Mouse (Mus musculus) embryonic stem cell, embryonic (primary cell): ENCODE results near the gene Padi4.

ENCODE experiments used
- CTCF ChIA-PET, 4 experiments: fragments of 300-600 bp in 2 of 4; fragments of 350-600 bp in 2 of 4; sonication (Branson Sonifier 250); formaldehyde crosslinking; loops; one replicate each; lab custom pipeline; 2022; ENCODE audit warnings: inconsistent platforms in 2 of 4; lab: Charles Lee
- POLR2A ChIA-PET, 4 experiments: fragments of 300-600 bp in 2 of 4; fragments of 350-600 bp in 2 of 4; sonication (Branson Sonifier 250); formaldehyde crosslinking; loops; one replicate each; lab custom pipeline; 2022; ENCODE audit warnings: antibody characterized with exemption in 4 of 4, inconsistent platforms in 1 of 4; lab: Charles Lee

Padi4 gene

DNA sequence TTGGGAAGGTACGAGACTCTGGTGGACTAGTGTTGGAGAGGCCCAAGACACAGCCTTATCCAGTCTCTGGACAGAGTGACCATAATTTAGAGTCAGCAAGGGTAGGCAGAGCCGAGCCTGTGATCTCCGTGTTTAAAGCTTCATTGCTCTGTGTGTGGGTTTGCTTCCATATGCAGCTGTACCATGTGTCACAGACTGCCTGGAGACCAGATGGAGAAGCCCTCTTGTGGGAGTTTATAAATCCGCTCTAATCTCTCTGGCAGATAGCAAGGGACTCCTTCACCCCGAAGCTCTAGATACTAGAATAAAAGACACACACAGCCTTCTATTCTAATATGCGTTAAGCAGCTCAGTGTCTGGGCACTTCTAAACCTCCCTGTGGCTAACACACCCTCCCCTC lies 49.3 kb downstream of the Padi4 start:
- ChIA-PET CTCF (interaction anchor here (0.6 to 2.3 kb wide), 24 partner anchors 8 to 415 kb away, joined by 3 to 27 read pairs (median 4); partner anchors contain the start of gene Padi6 (in 2 of the 4)), POLR2A (interaction anchor here in 3 of 4 experiments (0.9 to 17.6 kb wide), 12 partner anchors 8 to 50 kb away, joined by 3 to 362 read pairs (median 4); partner anchors contain the start of gene Padi6 (in 1 of the 3))

DNA sequence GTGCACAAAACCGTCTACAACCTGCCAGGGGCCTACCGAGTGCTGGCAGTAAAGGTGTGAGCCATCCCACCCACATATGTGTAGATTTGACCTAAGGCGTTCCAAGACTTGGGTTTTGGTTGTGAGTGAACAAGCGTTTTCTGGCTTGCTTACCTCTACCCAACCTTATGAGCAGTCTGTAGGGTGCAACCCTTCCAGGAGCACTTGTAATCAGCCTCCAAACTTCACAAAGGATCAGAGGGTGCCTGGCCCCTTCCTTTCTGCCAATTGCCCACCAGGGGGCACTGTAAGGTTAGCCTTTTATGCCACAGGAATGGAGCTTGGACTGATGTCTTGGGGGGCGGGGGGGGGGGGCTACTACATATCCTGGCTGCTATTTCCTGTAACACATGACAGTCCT lies 50.2 kb downstream of the Padi4 start:
- POLR2A ChIA-PET: interaction anchor here (0.6 to 17.6 kb wide), 24 partner anchors 9 to 1048 kb away, joined by 3 to 362 read pairs (median 4); partner anchors contain the start of gene Padi6 (in 1 of the 4)
- CTCF ChIA-PET: interaction anchor here (0.5 to 2.3 kb wide), 43 partner anchors 9 to 1616 kb away, joined by 3 to 27 read pairs (median 4); partner anchors contain the start of gene Padi6 (in 2 of the 4)

DNA sequence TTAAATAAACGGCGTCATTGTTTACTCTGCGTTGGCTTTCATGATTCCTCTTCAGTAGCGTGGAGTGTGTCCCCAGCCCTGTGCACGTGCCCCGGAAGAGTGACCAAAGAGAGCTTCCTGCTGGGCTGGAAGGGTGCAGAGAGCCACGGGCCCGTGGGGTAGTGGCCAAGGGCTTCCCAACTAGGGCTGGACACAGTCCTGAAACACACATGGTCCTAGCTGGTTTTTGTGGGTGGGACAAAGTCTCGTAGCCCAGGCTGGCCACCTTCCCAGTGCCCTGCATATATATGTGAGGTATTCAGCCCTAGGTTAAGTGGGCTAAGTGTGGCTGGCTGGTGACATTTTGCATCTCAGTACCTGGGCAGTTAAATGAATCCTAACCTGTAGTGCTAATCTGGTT lies 50.8 kb downstream of the Padi4 start:
- CTCF ChIA-PET: interaction anchor here (0.6 to 2.3 kb wide), 11 partner anchors 9 to 225 kb away, joined by 3 to 27 read pairs (median 4); no protein-coding TSS in a partner anchor
- POLR2A ChIA-PET: interaction anchor here in 3 of 4 experiments (0.5 to 17.6 kb wide), 14 partner anchors 8 to 319 kb away, joined by 3 to 362 read pairs (median 3); no protein-coding TSS in a partner anchor

DNA sequence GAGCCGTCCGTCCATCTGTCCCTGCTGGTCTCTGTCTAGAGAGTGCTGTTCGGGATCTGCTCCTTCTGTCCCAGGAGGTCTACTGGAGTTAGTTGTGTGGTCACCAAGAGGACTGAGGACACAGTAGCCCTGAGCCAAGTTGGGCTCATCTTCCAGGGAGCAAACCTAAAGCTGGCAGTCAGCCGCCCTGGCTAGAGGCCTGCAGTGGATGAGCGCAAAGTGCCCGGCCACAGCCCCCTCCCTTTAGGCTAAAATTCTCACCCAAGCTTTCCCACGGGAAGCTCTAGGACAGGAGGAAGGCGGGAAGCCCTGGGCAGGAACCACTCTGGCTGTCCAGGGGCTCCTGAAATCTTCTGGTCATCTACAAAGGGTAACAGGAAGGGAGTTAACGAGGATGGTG lies 51.3 kb downstream of the Padi4 start:
- CTCF ChIA-PET: interaction anchor here in 3 of 4 experiments (0.9 to 1.7 kb wide), 4 partner anchors 9 to 10 kb away, joined by 3 to 15 read pairs (median 4); no protein-coding TSS in a partner anchor

DNA sequence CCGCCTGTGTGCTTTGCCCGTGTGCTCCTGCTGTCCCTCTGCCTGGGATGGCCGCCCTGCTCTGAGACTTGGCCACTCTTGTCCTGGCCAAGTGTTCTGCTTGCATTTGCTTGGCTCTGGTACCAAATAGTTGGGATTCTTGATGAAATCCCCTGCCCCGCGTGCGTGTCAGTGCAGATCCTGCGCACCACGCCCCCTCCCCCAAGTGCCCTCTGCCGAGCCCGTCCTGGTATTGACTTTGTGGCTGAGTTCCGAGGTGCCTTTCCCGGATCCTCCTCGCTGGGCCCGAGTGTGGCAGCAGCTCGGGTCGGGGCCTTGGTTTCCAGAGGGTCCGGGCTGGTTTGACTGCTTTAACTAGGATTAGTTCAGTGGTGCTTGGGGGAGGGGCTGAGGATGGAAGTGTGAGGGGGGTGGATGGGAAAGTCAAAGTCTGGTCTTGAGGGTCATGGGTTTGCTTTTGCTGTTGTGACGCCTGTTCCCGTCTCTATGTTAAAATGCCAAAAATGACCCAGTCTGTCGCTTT lies 52.0 kb downstream of the Padi4 start:
- POLR2A ChIA-PET: interaction anchor here in 2 of 4 experiments (0.8 to 17.6 kb wide), 6 partner anchors 9 to 22 kb away, joined by 3 to 362 read pairs (median 4); partner anchors contain the start of gene Rcc2 (in 1 of the 2)
- CTCF ChIA-PET: interaction anchor here in 2 of 4 experiments (1.2 to 1.3 kb wide), 2 partner anchors 11 to 42 kb away, joined by 3 to 4 read pairs; no protein-coding TSS in a partner anchor

More for the DNA sequence above, 51.3 kb downstream of the Padi4 start:
- POLR2A ChIA-PET: interaction anchor here in 3 of 4 experiments (0.7 to 17.6 kb wide), 8 partner anchors 8 to 144 kb away, joined by 3 to 362 read pairs (median 3); no protein-coding TSS in a partner anchor

GRCm38 (mm10) chr4:140720091-140720490 lies 53.9 kb downstream of the Padi4 start:
- CTCF ChIA-PET: interaction anchor here in 1 of 4 experiments (1.6 kb wide), 1 partner anchor 11 kb away, joined by 5 read pairs; no protein-coding TSS in a partner anchor

DNA sequence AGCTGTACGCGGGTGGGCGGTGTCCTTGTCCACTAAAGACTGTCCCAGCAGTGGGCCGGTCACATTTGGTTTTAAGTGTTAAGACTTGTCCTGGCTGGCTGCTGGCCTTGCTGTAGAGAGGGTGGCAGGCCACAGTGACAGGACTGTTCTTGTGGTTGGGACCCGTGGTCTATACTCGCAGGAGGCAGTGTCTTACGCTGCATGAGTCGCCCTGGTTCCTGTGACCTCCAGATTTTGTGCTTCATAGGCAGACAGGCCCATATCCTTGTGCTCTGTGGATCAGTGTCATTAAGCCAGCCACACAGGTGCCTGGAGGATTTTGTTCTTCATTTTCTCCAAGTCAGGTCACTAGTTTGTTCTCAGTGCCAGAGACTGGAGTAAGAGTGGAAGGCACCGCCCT lies 55.6 kb downstream of the Padi4 start:
- ChIA-PET POLR2A (interaction anchor here (0.6 to 17.6 kb wide), 15 partner anchors 8 to 239 kb away, joined by 3 to 362 read pairs (median 3); no protein-coding TSS in a partner anchor), CTCF (interaction anchor here (0.5 to 1.4 kb wide), 8 partner anchors 11 to 282 kb away, joined by 3 to 15 read pairs (median 4); no protein-coding TSS in a partner anchor)

More at GRCm38 (mm10) chr4:140720091-140720490, 53.9 kb downstream of the Padi4 start:
- POLR2A ChIA-PET: interaction anchor here in 3 of 4 experiments (0.7 to 17.6 kb wide), 6 partner anchors 10 to 71 kb away, joined by 3 to 362 read pairs (median 4); partner anchors contain the start of gene Rcc2 (in 1 of the 3)

DNA sequence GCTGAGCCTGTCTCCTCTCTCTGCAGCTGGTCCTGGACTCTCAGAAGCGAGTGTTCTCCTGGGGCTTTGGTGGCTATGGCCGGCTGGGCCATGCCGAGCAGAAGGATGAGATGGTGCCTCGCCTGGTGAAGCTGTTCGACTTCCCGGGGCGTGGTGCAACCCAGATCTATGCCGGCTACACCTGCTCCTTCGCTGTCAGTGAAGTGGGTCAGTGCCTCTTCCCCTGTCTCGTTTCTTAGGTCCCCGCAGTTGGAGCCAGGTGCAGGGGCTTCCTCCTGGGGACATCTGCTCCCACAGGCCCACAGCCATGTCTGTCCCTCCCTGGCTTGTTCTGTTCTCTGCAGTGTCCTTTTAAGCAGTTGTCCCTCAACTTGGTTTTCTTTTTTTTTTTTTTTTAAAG lies 57.0 kb downstream of the Padi4 start:
- ChIA-PET POLR2A (interaction anchor here in 3 of 4 experiments (0.6 to 17.6 kb wide), 7 partner anchors 3 to 226 kb away, joined by 3 to 362 read pairs (median 3); partner anchors contain the start of gene Rcc2 (in 2 of the 3)), CTCF (no interaction called here)

- CTCF ChIA-PET: interaction anchor here in 3 of 4 experiments (1.1 to 1.5 kb wide), 3 partner anchors 10 to 154 kb away, joined by 3 to 5 read pairs (median 4); no protein-coding TSS in a partner anchor
- POLR2A ChIA-PET: interaction anchor here (0.7 to 17.6 kb wide), 9 partner anchors 5 to 29 kb away, joined by 3 to 362 read pairs (median 10); partner anchors contain the start of gene Rcc2 (in 1 of the 4)
These were observed 59.5 kb downstream of the Padi4 start for GRCm38 (mm10) chr4:140714586-140714985.

DNA sequence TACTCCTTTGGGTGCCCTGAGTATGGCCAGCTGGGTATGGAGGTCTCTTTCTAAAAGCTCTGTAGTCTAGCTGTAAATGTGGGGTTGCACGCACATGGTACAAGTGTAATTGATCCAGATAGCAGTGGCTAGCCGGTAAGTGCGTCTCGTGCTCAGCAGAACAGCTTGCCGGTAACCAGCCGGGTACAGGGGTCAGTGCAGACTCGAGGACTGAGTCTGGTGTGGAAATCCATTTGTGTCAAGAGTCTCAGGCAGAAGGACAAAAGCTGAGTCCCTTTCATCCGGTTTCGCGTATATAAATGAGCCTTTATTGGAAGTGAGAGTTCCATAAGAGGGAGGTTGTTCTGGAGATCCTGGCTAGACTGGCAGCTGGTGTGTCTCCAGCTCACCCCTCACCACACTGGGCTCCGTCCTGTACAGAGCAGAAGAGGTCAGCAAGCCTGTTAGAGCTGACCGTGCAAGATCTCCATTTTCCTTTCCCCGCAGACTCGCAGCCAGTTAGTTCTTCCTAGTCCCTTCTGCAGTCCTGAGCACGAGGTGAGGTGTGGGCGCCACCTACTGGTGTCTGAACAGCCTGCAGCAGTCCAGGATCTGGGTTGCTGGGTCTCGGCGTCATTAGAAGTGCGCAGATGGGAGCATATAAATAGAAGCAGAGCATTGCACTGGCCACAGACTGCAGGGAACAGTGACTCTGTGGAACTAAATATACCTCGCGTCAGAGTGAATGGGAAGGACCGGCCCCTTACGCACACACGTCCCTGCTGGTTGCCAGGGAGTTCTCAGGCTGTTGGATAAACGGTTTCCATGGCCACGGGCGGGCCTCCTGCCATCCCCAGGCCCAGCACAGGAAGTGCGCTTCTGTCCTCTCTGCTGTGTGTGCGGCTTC lies 60.3 kb downstream of the Padi4 start:
- CTCF ChIA-PET: interaction anchor here (0.6 to 1.8 kb wide), 16 partner anchors 9 to 619 kb away, joined by 3 to 12 read pairs (median 4); no protein-coding TSS in a partner anchor

GRCm38 (mm10) chr4:140711360-140711759 lies 62.7 kb downstream of the Padi4 start:
- CTCF ChIA-PET: interaction anchor here (0.5 to 2.0 kb wide), 12 partner anchors 8 to 992 kb away, joined by 3 to 8 read pairs (median 3); no protein-coding TSS in a partner anchor
- POLR2A ChIA-PET: interaction anchor here in 2 of 4 experiments (0.6 to 17.6 kb wide), 21 partner anchors 1 to 678 kb away, joined by 3 to 362 read pairs (median 5); partner anchors contain the start of gene Rcc2 (in 1 of the 2)

More for the DNA sequence above, 60.3 kb downstream of the Padi4 start:
- POLR2A ChIA-PET: interaction anchor here (0.5 to 17.6 kb wide), 15 partner anchors 4 to 139 kb away, joined by 3 to 362 read pairs (median 6); partner anchors contain the start of gene Rcc2 (in 1 of the 4)

- CTCF ChIA-PET: interaction anchor here in 3 of 4 experiments (0.6 to 2.0 kb wide), 9 partner anchors 12 to 991 kb away, joined by 3 to 6 read pairs (median 4); no protein-coding TSS in a partner anchor
These were observed 63.3 kb downstream of the Padi4 start for GRCm38 (mm10) chr4:140710781-140711180.

DNA sequence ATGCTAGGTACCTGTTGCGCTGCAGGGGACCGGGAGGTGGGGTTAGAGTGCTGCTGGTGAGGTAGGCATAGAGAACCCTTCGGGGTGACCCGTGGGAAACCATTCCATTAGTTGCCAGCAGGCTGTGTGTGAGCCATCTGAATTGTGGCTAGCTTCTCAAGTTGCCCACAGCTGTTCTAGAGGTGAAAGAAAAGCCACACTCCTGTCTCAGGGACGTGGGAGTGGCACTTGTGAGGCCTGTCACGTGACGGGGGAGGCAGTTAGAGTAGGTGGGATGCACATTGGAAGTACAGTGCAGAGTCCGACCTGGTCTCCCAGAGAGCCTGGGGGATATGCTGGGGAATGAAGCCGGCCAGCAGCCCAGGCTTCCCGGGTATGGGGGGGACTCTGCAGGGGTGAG lies 64.4 kb downstream of the Padi4 start:
- POLR2A ChIA-PET: interaction anchor here in 2 of 4 experiments (1.0 to 16.0 kb wide), 10 partner anchors 8 to 44 kb away, joined by 3 to 362 read pairs (median 6); no protein-coding TSS in a partner anchor
- CTCF ChIA-PET: interaction anchor here in 2 of 4 experiments (1.2 to 1.6 kb wide), 2 partner anchors 15 to 35 kb away, joined by 5 to 7 read pairs; no protein-coding TSS in a partner anchor

More at GRCm38 (mm10) chr4:140710781-140711180, 63.3 kb downstream of the Padi4 start:
- POLR2A ChIA-PET: interaction anchor here in 3 of 4 experiments (0.6 to 16.0 kb wide), 16 partner anchors 7 to 678 kb away, joined by 3 to 362 read pairs (median 4); partner anchors contain the start of gene Rcc2 (in 1 of the 3)

DNA sequence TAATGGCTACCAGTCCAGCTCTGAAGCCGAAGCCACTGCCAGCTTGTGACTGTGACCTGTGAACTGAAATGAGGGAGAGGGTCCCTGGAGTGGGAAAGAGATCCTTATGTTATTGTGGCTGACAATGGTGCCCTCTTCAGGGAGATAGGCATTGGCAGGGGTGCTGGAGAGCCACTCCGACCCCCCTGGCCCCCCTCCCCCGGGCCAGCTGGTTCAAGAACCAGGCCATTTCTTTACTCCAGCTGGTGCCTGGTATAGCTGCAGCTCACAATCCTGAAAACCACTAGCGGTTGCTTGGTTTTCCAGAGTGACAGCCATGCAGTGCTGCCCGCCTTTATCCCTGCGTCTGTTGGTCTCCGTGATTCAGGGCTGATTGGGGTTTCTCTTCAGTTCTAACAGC lies 64.9 kb downstream of the Padi4 start:
- ChIA-PET CTCF (interaction anchor here in 2 of 4 experiments (1.2 to 1.6 kb wide), 2 partner anchors 15 to 35 kb away, joined by 5 to 7 read pairs; no protein-coding TSS in a partner anchor), POLR2A (interaction anchor here (0.6 to 16.0 kb wide), 11 partner anchors 8 to 45 kb away, joined by 3 to 362 read pairs (median 4); no protein-coding TSS in a partner anchor)

- ChIA-PET CTCF (interaction anchor here in 3 of 4 experiments (1.0 to 1.8 kb wide), 4 partner anchors 16 to 42 kb away, joined by 3 to 7 read pairs (median 5); no protein-coding TSS in a partner anchor), POLR2A (interaction anchor here (0.6 to 16.0 kb wide), 17 partner anchors 7 to 46 kb away, joined by 3 to 362 read pairs (median 4); no protein-coding TSS in a partner anchor)
These were observed 65.6 kb downstream of the Padi4 start for GRCm38 (mm10) chr4:140708297-140708927.

DNA sequence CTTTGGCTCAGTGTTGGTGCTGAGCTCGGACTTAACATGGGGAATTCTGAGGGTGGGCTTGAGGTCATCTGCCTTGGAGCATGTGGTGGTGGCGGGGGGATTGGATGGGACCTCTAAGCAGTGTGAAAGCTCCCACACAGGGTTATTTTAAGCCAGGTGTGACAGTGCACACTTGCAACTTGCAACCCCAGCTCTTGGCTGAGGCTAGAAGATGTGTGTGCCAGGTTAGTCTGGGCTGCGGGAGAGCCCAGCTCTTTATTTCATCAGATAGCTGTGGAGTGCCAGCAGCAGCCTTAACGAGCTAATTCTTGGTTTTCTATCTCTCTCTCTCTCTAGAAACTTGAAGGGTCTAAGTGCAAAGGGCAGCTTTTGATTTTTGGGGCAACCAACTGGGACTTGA lies 66.4 kb downstream of the Padi4 start:
- ChIA-PET POLR2A (interaction anchor here in 3 of 4 experiments (0.7 to 16.0 kb wide), 18 partner anchors 8 to 264 kb away, joined by 3 to 362 read pairs (median 5); no protein-coding TSS in a partner anchor), CTCF (interaction anchor here in 2 of 4 experiments (0.6 to 1.8 kb wide), 6 partner anchors 10 to 194 kb away, joined by 3 to 6 read pairs (median 4); no protein-coding TSS in a partner anchor)
